Mouse (Mus musculus) Muller cell, postnatal 12 days (primary cell): ENCODE data around the gene Abt1.

ENCODE experiments used
- DNase-seq: peaks from one replicate; pipeline ENCODE4 v3.0.0-alpha.2; 2015; ENCODE audit errors: inconsistent ontology term

The Abt1 gene

GRCm38 (mm10) chr13:23423286-23424051 lies at the start of gene Abt1:
Gene Abt1, minus strand, starts transcription at chr13:23423866.
- peak; percentile 95 for DNase-seq

- peak; percentile 69 for DNase-seq
These were observed 43.2 kb upstream of the Abt1 start for GRCm38 (mm10) chr13:23466911-23467310.

- peak; percentile 15 for DNase-seq
These were observed 42.6 kb upstream of the Abt1 start for GRCm38 (mm10) chr13:23466306-23466705.

- DNase-seq, result peak; percentile 25
These were observed 42.0 kb upstream of the Abt1 start, which contains the start of gene Btn1a1 for GRCm38 (mm10) chr13:23465600-23466109. Gene Btn1a1, minus strand, starts transcription at chr13:23465901.

GRCm38 (mm10) chr13:23464841-23465366 lies 41.2 kb upstream of the Abt1 start:
- DNase-seq, result peak; percentile 17

GRCm38 (mm10) chr13:23464224-23464637 lies 40.6 kb upstream of the Abt1 start:
- peak; percentile 46 for DNase-seq

- DNase-seq, result peak; percentile 88
These were observed 39.9 kb upstream of the Abt1 start for GRCm38 (mm10) chr13:23463381-23464223.

GRCm38 (mm10) chr13:23462669-23463068 lies 39.0 kb upstream of the Abt1 start:
- no peak for DNase-seq

GRCm38 (mm10) chr13:23462063-23462462 lies 38.4 kb upstream of the Abt1 start:
- no peak for DNase-seq

GRCm38 (mm10) chr13:23459264-23459846 lies 35.7 kb upstream of the Abt1 start:
- no peak for DNase-seq

GRCm38 (mm10) chr13:23453926-23454325 lies 30.3 kb upstream of the Abt1 start:
- no peak for DNase-seq

- DNase-seq, result peak; percentile 91
These were observed 29.7 kb upstream of the Abt1 start for GRCm38 (mm10) chr13:23453362-23453862.

GRCm38 (mm10) chr13:23450398-23450797 lies 26.7 kb upstream of the Abt1 start:
- DNase-seq, result peak; percentile 82

- DNase-seq, result peak; percentile 72
These were observed 25.8 kb upstream of the Abt1 start for GRCm38 (mm10) chr13:23449235-23450095.

- DNase-seq, result no peak
These were observed 25.1 kb upstream of the Abt1 start for GRCm38 (mm10) chr13:23448758-23449157.

- DNase-seq, result peak; percentile 86
These were observed 22.9 kb upstream of the Abt1 start for GRCm38 (mm10) chr13:23446498-23446952.

- peak; percentile 90 for DNase-seq
These were observed 22.1 kb upstream of the Abt1 start for GRCm38 (mm10) chr13:23445561-23446320.

GRCm38 (mm10) chr13:23445156-23445555 lies 21.5 kb upstream of the Abt1 start:
- no peak for DNase-seq

- no peak for DNase-seq
These were observed 20.8 kb upstream of the Abt1 start for GRCm38 (mm10) chr13:23444451-23444850.

GRCm38 (mm10) chr13:23439901-23440300 lies 16.2 kb upstream of the Abt1 start:
- no peak for DNase-seq
